Mouse (Mus musculus): Measurements from ENCODE around the gene Rbm15b.

Gene Rbm15b

GRCm38 (mm10) chr9:106886828-106887702, at the start of gene Rbm15b:
TSS of gene Rbm15b (minus strand) at chr9:106887428.
- peak; percentile 96 for DNase-seq (ENCODE audit: extremely low read depth, insufficient read length, low spot score)

GRCm38 (mm10) chr9:106934998-106935397, 47.8 kb upstream of the Rbm15b start:
- peak; percentile 15 for DNase-seq (ENCODE audit: extremely low read depth, insufficient read length, low spot score)

- DNase-seq (ENCODE audit: extremely low read depth, insufficient read length, low spot score), result no peak
Observed at GRCm38 (mm10) chr9:106914878-106915277, 27.6 kb upstream of the Rbm15b start.

GRCm38 (mm10) chr9:106913759-106914158, 26.5 kb upstream of the Rbm15b start:
- DNase-seq (ENCODE audit: extremely low read depth, insufficient read length, low spot score), result no peak

GRCm38 (mm10) chr9:106911624-106912023, 24.4 kb upstream of the Rbm15b start:
- no peak for DNase-seq (ENCODE audit: extremely low read depth, insufficient read length, low spot score)

GRCm38 (mm10) chr9:106908715-106909114, 21.5 kb upstream of the Rbm15b start:
- DNase-seq (ENCODE audit: extremely low read depth, insufficient read length, low spot score), result no peak

- no peak for DNase-seq (ENCODE audit: extremely low read depth, insufficient read length, low spot score)
Observed at GRCm38 (mm10) chr9:106908174-106908573, 20.9 kb upstream of the Rbm15b start.

- no peak for DNase-seq (ENCODE audit: extremely low read depth, insufficient read length, low spot score)
Observed at GRCm38 (mm10) chr9:106906597-106906996, 19.4 kb upstream of the Rbm15b start.

GRCm38 (mm10) chr9:106903791-106904134, 16.5 kb upstream of the Rbm15b start:
- DNase-seq (ENCODE audit: extremely low read depth, insufficient read length, low spot score), result no peak

GRCm38 (mm10) chr9:106903099-106903790, 16.0 kb upstream of the Rbm15b start:
- DNase-seq (ENCODE audit: extremely low read depth, insufficient read length, low spot score), result no peak

GRCm38 (mm10) chr9:106901596-106901995, 14.4 kb upstream of the Rbm15b start:
- no peak for DNase-seq (ENCODE audit: extremely low read depth, insufficient read length, low spot score)

- DNase-seq (ENCODE audit: extremely low read depth, insufficient read length, low spot score), result no peak
Observed at GRCm38 (mm10) chr9:106898901-106899300, 11.7 kb upstream of the Rbm15b start.

- no peak for DNase-seq (ENCODE audit: extremely low read depth, insufficient read length, low spot score)
Observed at GRCm38 (mm10) chr9:106893327-106893726, 6.1 kb upstream of the Rbm15b start.

GRCm38 (mm10) chr9:106892552-106892875, 5.3 kb upstream of the Rbm15b start:
- DNase-seq (ENCODE audit: extremely low read depth, insufficient read length, low spot score), result no peak

- DNase-seq (ENCODE audit: extremely low read depth, insufficient read length, low spot score), result peak; percentile 98
Observed at GRCm38 (mm10) chr9:106891829-106892551, 4.8 kb upstream of the Rbm15b start, which contains the start of gene Manf. TSS of gene Manf (minus strand) at chr9:106891979.

- DNase-seq (ENCODE audit: extremely low read depth, insufficient read length, low spot score), result no peak
Observed at GRCm38 (mm10) chr9:106891341-106891741, 4.1 kb upstream of the Rbm15b start.

GRCm38 (mm10) chr9:106890496-106891240, 3.4 kb upstream of the Rbm15b start:
- no peak for DNase-seq (ENCODE audit: extremely low read depth, insufficient read length, low spot score)

GRCm38 (mm10) chr9:106889321-106889720, 2.1 kb upstream of the Rbm15b start:
- DNase-seq (ENCODE audit: extremely low read depth, insufficient read length, low spot score), result no peak

- DNase-seq (ENCODE audit: extremely low read depth, insufficient read length, low spot score), result no peak
Observed at GRCm38 (mm10) chr9:106888346-106888745, 1.1 kb upstream of the Rbm15b start.

GRCm38 (mm10) chr9:106885901-106886731, 1.1 kb downstream of the Rbm15b start:
- peak; percentile 43 for DNase-seq (ENCODE audit: extremely low read depth, insufficient read length, low spot score)

All from 3134 (cell line).